Mouse (Mus musculus): ENCODE data around the gene Ugt2a1.

GRCm38 (mm10) chr5:87490771-87491170 lies at the start of gene Ugt2a1:
- TF ChIP-seq CTCF (IDR thresholded peaks at IDR 0.05; ENCODE audit: extremely low read depth, insufficient read depth, insufficient read length, insufficient replicate concordance), result no peak
- TF ChIP-seq POLR2A (IDR thresholded peaks at IDR 0.05; ENCODE audit: low read depth, low read length), result no peak
